Mouse (Mus musculus) adrenal gland (tissue): ENCODE results near the gene Ccdc116.
"Not testable (repeated sequence)": the region's sequence is repeated elsewhere in the genome, so short reads cannot be mapped to it uniquely, and the experiment has no call there.

ENCODE experiments used
- intact Hi-C: fragments of 180-260 bp; cut with DNase I; formaldehyde crosslinking; loops from one replicate; pipeline ENCODE4 v1.15.1; 2025
- long read RNA-seq, 2 experiments: library from polyadenylated mRNA; unstranded; transcript quantifications; one replicate each; pipeline ENCODE4 v2.0.0; 2020; ENCODE audit warnings: borderline replicate concordance in 1 of 2; ENCODE audit not compliant: insufficient replicate concordance in 1 of 2

Gene Ccdc116
- long read RNA-seq, experiment 1, partial matches to known transcripts, result 0 of 1 reads
- long read RNA-seq, experiment 1, other reads (novel, unspliced or antisense), result 1 of 1 reads
- long read RNA-seq, experiment 2, result 0 reads

GRCm38 (mm10) chr16:17146772-17147235, at the start of gene Ccdc116:
Ccdc116 (minus strand) TSS chr16:17147229.
- intact Hi-C loops, result loop anchor here (5.0 kb wide), 1 partner anchor 60 kb away; the partner anchor contains the start of gene Rimbp3

GRCm38 (mm10) chr16:17193823-17194222, 46.8 kb upstream of the Ccdc116 start:
- intact Hi-C loops, result no loop called here

- intact Hi-C loops, result no loop called here
These were observed 38.4 kb upstream of the Ccdc116 start for GRCm38 (mm10) chr16:17185475-17185874.

- intact Hi-C loops, result no loop called here
These were observed 36.0 kb upstream of the Ccdc116 start for GRCm38 (mm10) chr16:17183003-17183402.

GRCm38 (mm10) chr16:17182136-17182535, 35.1 kb upstream of the Ccdc116 start:
- intact Hi-C loops, result no loop called here

DNA sequence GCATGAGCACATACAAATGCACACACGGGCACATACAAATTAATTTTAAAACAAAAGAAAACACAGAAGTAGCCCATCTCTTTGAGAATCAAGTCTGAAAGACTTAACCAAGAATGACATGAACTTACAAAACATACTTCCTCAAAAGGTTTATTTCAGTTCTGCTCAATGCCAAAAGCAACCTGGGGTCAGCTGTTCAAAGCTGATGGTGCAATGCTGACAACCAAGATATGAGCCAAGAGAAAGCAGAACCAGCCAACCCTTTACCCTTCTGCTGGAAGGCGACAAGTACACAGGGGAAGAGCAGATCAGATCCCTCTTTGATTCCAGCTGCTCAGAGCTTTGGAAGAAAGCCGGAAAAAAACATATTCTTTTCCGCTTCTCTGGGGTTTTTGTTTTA, 34.4 kb upstream of the Ccdc116 start:
- intact Hi-C loops, result no loop called here

DNA sequence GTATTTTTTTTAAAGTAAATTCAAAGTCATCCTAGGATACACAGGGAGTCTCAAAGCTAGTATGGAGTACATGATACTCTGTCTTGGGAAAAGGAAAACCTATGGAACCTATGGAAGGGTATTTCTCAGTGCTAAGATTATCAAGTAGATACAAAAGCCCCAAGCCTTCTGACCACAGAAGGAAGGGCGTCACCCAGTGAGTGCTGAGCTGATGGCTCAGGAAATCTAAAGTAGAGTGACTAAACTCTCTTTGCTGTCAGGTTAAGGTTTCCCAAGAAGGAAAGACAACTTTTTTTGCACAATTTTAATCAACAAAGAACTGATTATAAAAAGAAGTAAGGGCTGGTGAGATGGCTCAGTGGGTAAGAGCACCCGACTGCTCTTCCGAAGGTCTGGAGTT, 32.7 kb upstream of the Ccdc116 start:
- intact Hi-C loops, result no loop called here

DNA sequence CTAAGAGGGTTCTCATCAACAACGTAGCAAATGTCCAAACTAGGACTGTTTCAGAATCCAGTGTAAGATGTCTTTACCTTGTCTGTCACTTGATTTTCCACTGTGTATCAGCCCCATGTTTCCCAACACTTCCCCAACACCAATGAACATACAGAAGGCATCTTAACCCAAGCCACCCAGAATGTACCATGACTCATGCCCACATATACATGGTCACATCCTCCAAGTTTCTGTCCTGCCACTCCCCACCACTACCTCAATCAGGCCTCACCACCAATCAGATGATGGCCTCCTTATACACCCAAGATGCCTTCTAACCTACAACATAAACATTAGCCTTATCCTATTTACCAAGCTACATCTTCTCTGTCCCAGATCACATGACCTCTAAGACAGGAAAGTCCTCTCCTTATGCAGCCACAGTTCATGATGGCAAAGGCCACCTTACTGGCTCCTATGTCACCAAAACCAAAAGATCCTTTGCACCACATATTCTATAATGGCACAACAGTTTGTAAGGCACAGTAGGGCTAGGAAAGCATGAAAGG, 30.7 kb upstream of the Ccdc116 start:
- intact Hi-C loops, result no loop called here

- intact Hi-C loops, result no loop called here
These were observed 28.7 kb upstream of the Ccdc116 start for GRCm38 (mm10) chr16:17175765-17176164.

DNA sequence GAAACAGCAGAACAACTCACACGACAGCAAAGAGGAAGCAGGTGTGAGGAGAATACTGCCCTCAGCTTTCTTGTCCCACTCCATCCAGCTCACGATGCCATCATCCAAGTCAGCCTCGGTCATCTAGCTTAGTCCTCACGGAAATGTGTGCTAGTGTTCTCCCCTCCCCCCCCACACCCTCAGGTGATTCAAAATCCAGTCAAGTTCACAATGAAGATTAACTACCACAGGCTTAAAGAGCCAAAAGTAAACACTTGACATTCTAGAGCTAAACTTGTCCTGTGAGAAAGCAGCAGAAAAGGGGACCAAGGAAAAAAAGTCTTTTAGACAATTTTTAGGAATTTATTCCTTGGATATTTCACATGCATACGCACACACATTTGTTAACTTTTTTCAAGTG, 21.0 kb upstream of the Ccdc116 start:
- intact Hi-C loops, result no loop called here

GRCm38 (mm10) chr16:17167179-17167578, 20.1 kb upstream of the Ccdc116 start:
- intact Hi-C loops, result no loop called here

- intact Hi-C loops, result not testable (repeated sequence)
These were observed 18.4 kb upstream of the Ccdc116 start for GRCm38 (mm10) chr16:17165478-17165877.

DNA sequence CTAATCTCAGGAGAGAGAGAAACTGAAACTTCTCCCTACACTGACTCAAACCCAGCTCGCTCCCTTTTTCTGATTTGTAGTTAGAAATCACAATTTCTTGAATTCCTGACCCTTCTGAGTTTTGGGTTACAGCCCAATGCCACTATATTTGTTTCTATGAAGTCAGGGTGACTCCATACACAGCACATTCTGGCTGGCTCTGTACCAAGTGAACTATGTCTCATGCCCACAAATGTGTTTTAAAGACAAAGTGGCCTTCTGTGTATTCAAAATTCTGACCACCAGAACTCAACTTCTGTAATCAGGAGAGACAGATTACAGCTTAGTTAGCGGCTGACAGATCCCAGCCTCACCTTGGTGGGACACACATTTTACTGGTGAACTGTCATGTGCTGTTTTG, 7.3 kb upstream of the Ccdc116 start:
- intact Hi-C loops, result no loop called here

DNA sequence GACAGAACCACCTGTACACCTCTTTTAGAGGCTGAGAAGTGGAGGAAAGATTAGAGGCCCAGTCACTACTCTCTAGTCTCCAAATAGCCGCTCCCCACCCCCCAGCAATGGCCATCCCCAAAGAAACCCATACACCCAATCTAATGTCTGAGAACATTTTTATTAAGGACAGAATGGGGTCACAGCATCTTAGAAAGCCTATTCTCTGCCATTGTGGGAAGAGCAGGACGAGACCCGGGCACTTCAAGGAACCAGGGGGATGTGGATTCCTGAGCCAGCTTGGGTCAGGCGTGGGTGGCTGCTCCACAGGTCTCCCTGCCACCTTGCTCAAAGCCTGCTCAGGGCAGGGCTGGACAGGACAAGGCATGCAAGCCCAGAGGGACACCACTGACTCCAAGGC, 4.8 kb upstream of the Ccdc116 start:
- intact Hi-C loops, result no loop called here

DNA sequence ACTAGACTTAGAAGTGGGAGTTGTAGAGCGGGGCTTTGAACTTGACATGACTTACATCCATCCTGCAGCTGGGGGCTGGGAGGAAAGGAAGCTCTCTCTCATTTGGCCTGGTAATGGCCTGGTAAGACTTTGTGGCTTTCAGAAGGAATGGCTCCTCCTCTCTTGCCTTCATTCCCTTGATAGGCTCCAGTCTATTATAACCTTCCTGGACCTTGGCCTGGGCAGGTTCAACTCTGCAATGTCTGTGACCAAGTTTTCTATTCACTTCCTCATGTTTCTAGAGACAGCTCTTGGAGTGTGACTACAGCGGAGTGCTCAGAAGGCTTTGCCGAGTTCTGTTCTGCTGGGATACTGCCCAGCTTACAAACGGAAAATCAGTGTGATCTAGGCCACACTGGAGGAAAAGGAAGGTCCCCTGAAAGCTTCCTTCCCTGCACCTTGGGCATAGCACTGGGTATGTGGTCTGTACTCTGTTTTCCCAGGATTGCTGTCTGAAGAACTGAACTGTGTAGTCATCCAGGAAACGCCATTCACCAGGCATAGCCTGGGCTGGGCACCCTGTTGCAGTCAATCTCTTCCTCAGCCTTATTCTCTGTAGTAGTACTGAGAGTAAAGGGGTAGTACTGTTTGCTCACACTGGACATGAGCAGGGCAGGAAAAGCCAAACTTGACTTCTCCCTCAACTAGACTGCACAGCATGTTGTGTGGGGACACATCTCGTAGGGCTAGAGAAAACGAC, 3.7 kb upstream of the Ccdc116 start:
- intact Hi-C loops, result no loop called here

GRCm38 (mm10) chr16:17148084-17148483, 1.1 kb upstream of the Ccdc116 start:
- intact Hi-C loops, result loop anchor here (5.0 kb wide), 1 partner anchor 59 kb away; the partner anchor contains the start of gene Rimbp3

DNA sequence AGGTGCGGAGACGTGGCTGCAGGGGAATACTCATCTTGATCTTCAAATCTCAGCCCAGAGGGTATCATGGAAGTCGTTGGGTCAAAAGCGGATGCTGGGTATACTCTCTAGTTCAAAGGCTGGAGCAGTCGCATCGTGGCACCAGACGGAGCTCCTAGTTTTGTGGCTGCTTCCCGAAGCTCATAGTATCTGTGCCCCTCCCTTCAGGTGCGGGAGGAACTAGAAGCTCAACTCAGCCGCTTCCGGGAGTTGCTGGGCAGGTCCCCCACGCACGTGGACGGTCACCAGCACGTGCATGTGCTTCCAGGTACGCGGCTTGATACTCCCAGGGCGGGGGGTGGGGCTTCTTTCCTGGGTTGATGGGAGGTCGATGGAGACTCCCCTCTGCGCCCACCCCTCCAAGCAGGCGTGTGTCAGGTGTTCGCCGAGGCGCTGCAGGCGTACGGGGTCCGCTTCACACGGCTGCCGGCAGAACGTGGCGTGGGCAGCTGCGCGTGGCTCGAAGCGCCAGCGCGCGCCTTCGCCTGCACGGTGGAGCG, 431 bp upstream of the Ccdc116 start:
- intact Hi-C loops, result loop anchor here (5.0 kb wide), 1 partner anchor 60 kb away; the partner anchor contains the start of gene Rimbp3

DNA sequence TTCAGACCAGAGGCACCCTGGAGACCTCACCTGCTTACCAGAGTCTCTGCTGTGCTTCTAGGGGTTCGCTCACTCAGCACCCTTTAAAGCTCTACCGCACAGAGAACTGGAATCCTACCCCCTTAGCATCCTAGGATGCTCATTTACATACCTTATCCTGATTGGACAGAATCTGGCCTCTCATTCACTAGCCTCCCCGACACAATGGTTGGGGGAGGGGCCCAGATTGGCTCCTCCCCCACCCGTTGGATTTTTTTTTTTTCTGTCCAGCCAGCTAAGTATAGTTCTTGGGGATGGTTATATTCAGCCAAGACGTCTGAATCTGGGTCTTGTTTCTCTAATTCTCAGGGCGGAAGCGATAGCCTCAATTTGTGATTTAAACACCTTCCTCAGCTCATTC, 2.7 kb downstream of the Ccdc116 start, which contains the start of gene Ydjc:
Gene Ydjc (plus strand): TSS at position 283 of the 400 bp plus-strand sequence.
- intact Hi-C loops, result no loop called here

- intact Hi-C loops, result no loop called here
These were observed 9.7 kb downstream of the Ccdc116 start for GRCm38 (mm10) chr16:17137355-17137754.

GRCm38 (mm10) chr16:17132906-17133200, 14.2 kb downstream of the Ccdc116 start:
- intact Hi-C loops, result loop anchor here (5.0 kb wide), 1 partner anchor 149 kb away; no protein-coding TSS in a partner anchor

GRCm38 (mm10) chr16:17132089-17132905, 14.7 kb downstream of the Ccdc116 start, which contains the start of gene Sdf2l1:
Sdf2l1 (minus strand) TSS chr16:17132383.
- intact Hi-C loops, result loop anchor here (5.0 kb wide), 1 partner anchor 150 kb away; no protein-coding TSS in a partner anchor
